Mouse (Mus musculus) lung, postnatal 0 days (tissue): ENCODE measurements around the gene Il1rapl1. TPM values are rescaled to one million over a fixed set of nuclear protein-coding genes. Genes with fewer than 3 reads are reported as not detected.

Experiments
- ATAC-seq: fragments of 200-750 bp; cut with Nextera tagmentation; 2 replicates; pipeline ENCODE4 v1.8.0; 2017; ENCODE audit warnings: moderate library complexity
- DNase-seq: peaks from one replicate; pipeline ENCODE4 v3.0.0-alpha.2; 2016; ENCODE audit warnings: low spot score
- H3K27ac ChIP-seq: fragments of 300-500 bp; sonication (generic); 2 replicates; pipeline ENCODE4 v1.5.1; 2014; ENCODE audit warnings: antibody characterized with exemption, mild to moderate bottlenecking, low read length, mixed read lengths
- H3K27me3 ChIP-seq: fragments of 300-500 bp; sonication (generic); replicated peaks from 2 replicates; pipeline ENCODE4 v1.6.1; 2014; ENCODE audit warnings: low read length, mixed read lengths; ENCODE audit not compliant: insufficient read depth
- H3K36me3 ChIP-seq: fragments of 300-500 bp; sonication (generic); 2 replicates; pipeline ENCODE4 v1.6.1; 2014; ENCODE audit warnings: low read length, mixed read lengths; ENCODE audit not compliant: insufficient read depth
- H3K4me1 ChIP-seq: fragments of 300-500 bp; sonication (generic); 2 replicates; pipeline ENCODE4 v1.6.1; 2014; ENCODE audit warnings: antibody characterized with exemption, low read depth, low read length, mixed read lengths; ENCODE audit not compliant: insufficient read depth
- H3K4me2 ChIP-seq: fragments of 300-500 bp; sonication (generic); replicated peaks from 2 replicates; pipeline ENCODE4 v1.6.1; 2014; ENCODE audit warnings: low read depth, mild to moderate bottlenecking, low read length, moderate library complexity, mixed read lengths
- H3K4me3 ChIP-seq: fragments of 300-500 bp; sonication (generic); 2 replicates; pipeline ENCODE4 v1.5.1; 2014; ENCODE audit warnings: low read depth, low read length
- H3K9ac ChIP-seq: fragments of 300-500 bp; sonication (generic); replicated peaks from 2 replicates; pipeline ENCODE4 v1.6.1; 2014; ENCODE audit warnings: low read depth, mild to moderate bottlenecking
- H3K9me3 ChIP-seq: fragments of 300-500 bp; sonication (generic); 2 replicates; pipeline ENCODE4 v1.6.1; 2016; ENCODE audit warnings: low read length, mixed read lengths
- CTCF ChIP-seq: IDR thresholded peaks from 2 replicates; pipeline ENCODE4 v1.5.1; 2016; ENCODE audit warnings: antibody characterized with exemption, mild to moderate bottlenecking
- EP300 ChIP-seq: IDR thresholded peaks from 2 replicates; pipeline ENCODE4 v1.6.1; 2016; ENCODE audit warnings: antibody characterized with exemption, mild to moderate bottlenecking, control low read depth
- WGBS: fragments of 180-500 bp; shearing (Covaris S2); extraction: QIAGEN DNeasy Blood & Tissue Kit; methylation state at CpG from one replicate; pipeline ENCODE4 v1.1.7; 2014; 5-methylcytosine and 5-hydroxymethylcytosine counted together
- polyA plus RNA-seq: library from polyadenylated mRNA; unstranded; fragments of >200 nt; fragmentation: Nextera tagmentation; extraction: Ambion mirVana; gene quantifications from 2 replicates; pipeline ENCODE4 v1.2.1, GENCODE M21; 2015

Gene Il1rapl1
- polyA plus RNA-seq, 1 experiment from 2014 or later = not detected

DNA sequence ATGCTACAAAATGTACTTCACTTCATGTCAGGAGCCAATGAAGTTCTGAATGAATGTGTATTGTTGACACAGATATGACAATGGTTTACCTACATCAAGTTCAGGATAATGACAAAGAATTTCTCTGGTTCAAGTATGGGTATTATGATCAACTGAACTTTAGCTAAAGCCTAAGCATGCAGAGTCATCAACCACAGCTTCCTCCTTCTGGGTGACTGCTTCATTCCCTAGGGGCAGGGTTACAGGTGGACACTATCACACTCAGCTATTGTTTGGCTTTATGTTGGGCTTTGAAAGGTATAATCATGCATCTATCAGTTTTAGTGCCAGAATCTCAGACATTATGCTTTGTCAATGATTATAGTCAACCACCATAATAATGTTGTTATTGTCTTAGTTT, 1166.3 kb downstream of the Il1rapl1 start:
- TF ChIP-seq EP300 (no peak), CTCF (no peak)
- DNase-seq (no peak), ATAC-seq (no peak)
- H3K4me3 ChIP-seq = no peak overlapping the region
- H3K4me1 ChIP-seq = no peaks in the 10 kb centered on the region
- no peak overlapping the region for H3K27ac ChIP-seq
- no peak overlapping the region for H3K9ac ChIP-seq
- no peaks in the 10 kb centered on the region for H3K9me3 ChIP-seq
- H3K36me3 ChIP-seq = no peaks in the 10 kb centered on the region
- no peak overlapping the region for H3K4me2 ChIP-seq
- no peaks in the 10 kb centered on the region for H3K27me3 ChIP-seq

DNA sequence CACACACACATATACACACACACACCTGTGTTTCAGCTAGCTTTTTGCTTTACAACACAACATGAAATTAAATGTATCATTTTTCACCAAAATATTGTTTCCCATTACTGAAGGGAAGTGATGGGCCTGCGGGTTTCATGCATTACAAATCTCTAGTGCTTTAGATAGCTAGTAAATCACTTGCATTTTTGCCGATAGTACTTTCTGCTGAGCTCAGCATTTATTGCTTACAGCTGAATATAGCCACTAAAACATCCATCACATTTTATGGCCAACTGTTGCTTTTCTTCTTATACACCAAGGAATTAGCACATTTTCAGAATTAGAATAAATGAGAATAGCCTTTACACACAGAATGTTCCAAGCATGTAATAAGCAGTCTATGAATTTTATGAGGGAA, 1260.6 kb downstream of the Il1rapl1 start:
- Histone ChIP-seq H3K4me2 (no peak overlapping the region), H3K27me3 (no peaks in the 10 kb centered on the region), H3K4me3 (no peak overlapping the region), H3K36me3 (no peaks in the 10 kb centered on the region), H3K4me1 (no peaks in the 10 kb centered on the region), H3K9me3 (no peaks in the 10 kb centered on the region), H3K27ac (no peak overlapping the region), H3K9ac (no peak overlapping the region)
- WGBS = 76% methylated on average over 2 of the region's 2 CpGs
- ATAC-seq (no peak), DNase-seq (no peak)
- TF ChIP-seq EP300 = no peak
- no peak for TF ChIP-seq CTCF

- Histone ChIP-seq H3K27ac (no peak overlapping the region), H3K4me2 (no peak overlapping the region), H3K36me3 (no peaks in the 10 kb centered on the region), H3K4me3 (no peak overlapping the region), H3K9ac (no peak overlapping the region), H3K9me3 (no peaks in the 10 kb centered on the region), H3K4me1 (no peaks in the 10 kb centered on the region), H3K27me3 (no peaks in the 10 kb centered on the region)
- DNase-seq = no peak
- WGBS = 77% methylated on average over 3 of the region's 3 CpGs
- TF ChIP-seq CTCF (no peak), EP300 (no peak)
- no peak for ATAC-seq
These were observed 1307.2 kb downstream of the Il1rapl1 start for GRCm38 (mm10) chrX:86808218-86808617.

DNA sequence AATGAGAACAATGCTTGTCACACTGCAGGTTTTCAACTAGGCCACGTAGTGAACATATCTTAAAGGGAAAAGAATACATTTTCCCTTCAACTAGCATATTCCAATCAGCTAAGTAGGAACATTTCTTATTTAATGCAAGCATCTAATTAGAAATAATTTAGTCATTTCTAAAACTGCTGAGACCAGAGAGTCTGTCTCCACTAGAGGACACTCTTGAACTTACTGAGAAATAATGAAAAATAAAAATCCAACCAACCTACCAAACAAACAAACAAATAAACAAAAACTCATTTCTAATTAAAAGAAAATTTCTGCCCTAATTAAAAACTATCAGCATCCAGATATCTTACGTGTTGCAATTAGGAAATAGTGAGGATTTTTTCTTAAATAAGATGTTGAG, 1312.7 kb downstream of the Il1rapl1 start:
- no peak overlapping the region for H3K4me2 ChIP-seq
- H3K4me3 ChIP-seq = no peak overlapping the region
- no peak for DNase-seq
- 62% methylated on average over 2 of the region's 2 CpGs for WGBS
- no peaks in the 10 kb centered on the region for H3K27me3 ChIP-seq
- no peak overlapping the region for H3K27ac ChIP-seq
- ATAC-seq = no peak
- no peak for TF ChIP-seq CTCF
- TF ChIP-seq EP300 = no peak
- no peaks in the 10 kb centered on the region for H3K9me3 ChIP-seq
- no peaks in the 10 kb centered on the region for H3K36me3 ChIP-seq
- H3K9ac ChIP-seq = no peak overlapping the region
- H3K4me1 ChIP-seq = no peaks in the 10 kb centered on the region

GRCm38 (mm10) chrX:86728803-86729202, 1386.6 kb downstream of the Il1rapl1 start:
- Histone ChIP-seq H3K9me3 (no peaks in the 10 kb centered on the region), H3K4me2 (no peak overlapping the region), H3K4me1 (no peaks in the 10 kb centered on the region), H3K36me3 (no peaks in the 10 kb centered on the region), H3K27ac (no peak overlapping the region), H3K4me3 (no peak overlapping the region), H3K27me3 (no peaks in the 10 kb centered on the region), H3K9ac (no peak overlapping the region)
- TF ChIP-seq CTCF = no peak
- DNase-seq = no peak
- no peak for ATAC-seq
- 46% methylated on average over 3 of the region's 3 CpGs for WGBS
